Mouse (Mus musculus): ENCODE data around the gene Odr4. TPM values are rescaled to one million over a fixed set of nuclear protein-coding genes. Genes with fewer than 3 reads are reported as not detected.
A peak's percentile ranks its signal among the peaks of the same experiment; 100 is the strongest.

Odr4 gene
- polyA plus RNA-seq, 1 experiment from 2014 or later: 38.9 TPM

DNA sequence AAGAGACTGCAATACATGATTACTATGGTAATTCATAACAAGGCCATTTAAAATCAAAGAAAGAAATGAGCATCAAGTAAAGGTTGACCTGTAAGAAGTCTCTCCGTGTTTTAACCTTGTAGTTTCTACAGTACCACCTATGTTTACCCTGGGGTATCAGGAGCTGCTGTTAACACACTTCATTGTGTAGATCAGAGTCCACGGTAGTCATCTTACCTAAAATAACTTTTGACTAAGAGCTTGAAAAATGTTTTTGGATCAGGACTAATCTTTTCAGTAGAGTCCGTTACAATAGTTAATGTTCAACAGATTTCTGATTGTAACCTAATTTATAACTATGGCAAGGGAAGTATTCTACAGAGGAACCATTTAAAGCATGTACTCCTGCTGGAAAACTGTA, 11.7 kb upstream of the Odr4 start:
- no peaks in the 10 kb centered on the region for H3K9me3 ChIP-seq (ENCODE audit: control insufficient read depth, low read length)

DNA sequence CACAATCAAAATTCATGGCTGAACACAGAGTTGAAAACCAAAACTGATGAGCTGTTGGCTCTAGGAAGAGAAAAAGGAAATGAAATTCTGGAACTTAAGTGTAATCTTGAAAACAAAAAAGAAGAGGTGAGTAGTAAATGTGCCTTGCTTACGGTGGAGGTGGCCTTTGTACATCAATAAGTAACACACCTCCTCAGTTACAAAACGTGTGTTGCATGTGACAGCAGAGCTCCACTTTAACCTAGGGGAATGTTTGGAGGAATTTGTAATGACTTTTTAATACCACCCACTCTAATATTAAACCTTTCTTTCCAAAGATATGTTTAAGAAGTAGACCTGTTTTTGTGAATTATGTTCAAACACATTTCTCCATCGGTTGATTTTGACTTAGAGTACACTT, 11.0 kb upstream of the Odr4 start:
- Histone ChIP-seq H3K4me1 (replicated peaks; ENCODE audit: control insufficient read depth, insufficient read depth, low read length) (no peaks in the 10 kb centered on the region), H3K4me2 (ENCODE audit: low read depth, low read length) (no peak overlapping the region), H3K36me3 (ENCODE audit: control insufficient read depth, insufficient read depth, low read length) (peaks cover 21% of the 10 kb centered on the region), H3K9ac (ENCODE audit: low read length) (no peak overlapping the region), H3K27me3 (ENCODE audit: control insufficient read depth, insufficient read depth, low read depth, low read length) (no peaks in the 10 kb centered on the region), H3K9me3 (ENCODE audit: control insufficient read depth, low read length) (no peaks in the 10 kb centered on the region), H3K4me3 (ENCODE audit: low read length) (no peak overlapping the region), H3K27ac (ENCODE audit: low read length) (no peak overlapping the region)
- ATAC-seq (ENCODE audit: low read depth): no peak
- WGBS: 85% methylated on average over 3 of the region's 3 CpGs

More for the DNA sequence above, 11.7 kb upstream of the Odr4 start:
- ATAC-seq (ENCODE audit: low read depth): no peak
- 84% methylated on average over 3 of the region's 3 CpGs for WGBS
- no peak overlapping the region for H3K9ac ChIP-seq (ENCODE audit: low read length)
- H3K4me2 ChIP-seq (ENCODE audit: low read depth, low read length): no peak overlapping the region
- H3K27ac ChIP-seq (ENCODE audit: low read length): no peak overlapping the region
- peaks cover 23% of the 10 kb centered on the region for H3K36me3 ChIP-seq (ENCODE audit: control insufficient read depth, insufficient read depth, low read length)
- H3K27me3 ChIP-seq (ENCODE audit: control insufficient read depth, insufficient read depth, low read depth, low read length): no peaks in the 10 kb centered on the region
- H3K4me3 ChIP-seq (ENCODE audit: low read length): no peak overlapping the region
- no peaks in the 10 kb centered on the region for H3K4me1 ChIP-seq (replicated peaks; ENCODE audit: control insufficient read depth, insufficient read depth, low read length)

DNA sequence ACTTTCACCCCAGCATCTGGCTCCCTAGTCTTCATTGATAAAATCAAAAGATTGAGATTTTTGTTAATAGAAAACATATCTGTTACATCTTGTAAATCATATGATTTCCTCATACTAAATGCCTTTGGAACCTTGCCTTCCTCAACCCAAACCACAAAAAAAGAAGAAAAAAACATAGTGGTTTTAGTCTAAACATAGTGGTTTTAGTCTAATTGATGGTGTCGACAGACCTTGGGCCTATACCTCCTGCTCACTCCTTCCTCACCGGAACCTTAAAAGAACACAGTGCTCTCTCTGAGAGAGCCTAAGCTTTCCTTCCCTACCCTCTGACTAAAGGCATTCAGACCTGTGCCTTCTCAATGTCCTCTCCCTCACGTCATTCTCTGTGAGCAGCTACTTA, 3.1 kb upstream of the Odr4 start:
- H3K9ac ChIP-seq (ENCODE audit: low read length): no peak overlapping the region
- 86% methylated on average over 3 of the region's 3 CpGs for WGBS
- H3K4me3 ChIP-seq (ENCODE audit: low read length): no peak overlapping the region
- no peak for ATAC-seq (ENCODE audit: low read depth)
- no peak overlapping the region for H3K27ac ChIP-seq (ENCODE audit: low read length)
- H3K4me1 ChIP-seq (replicated peaks; ENCODE audit: control insufficient read depth, insufficient read depth, low read length): peaks cover 4% of the 10 kb centered on the region; the same call in 1 of the 2 replicates
- H3K9me3 ChIP-seq (ENCODE audit: control insufficient read depth, low read length): no peaks in the 10 kb centered on the region
- peaks cover 21% of the 10 kb centered on the region for H3K36me3 ChIP-seq (ENCODE audit: control insufficient read depth, insufficient read depth, low read length)
- no peak overlapping the region for H3K4me2 ChIP-seq (ENCODE audit: low read depth, low read length)
- no peaks in the 10 kb centered on the region for H3K27me3 ChIP-seq (ENCODE audit: control insufficient read depth, insufficient read depth, low read depth, low read length)

DNA sequence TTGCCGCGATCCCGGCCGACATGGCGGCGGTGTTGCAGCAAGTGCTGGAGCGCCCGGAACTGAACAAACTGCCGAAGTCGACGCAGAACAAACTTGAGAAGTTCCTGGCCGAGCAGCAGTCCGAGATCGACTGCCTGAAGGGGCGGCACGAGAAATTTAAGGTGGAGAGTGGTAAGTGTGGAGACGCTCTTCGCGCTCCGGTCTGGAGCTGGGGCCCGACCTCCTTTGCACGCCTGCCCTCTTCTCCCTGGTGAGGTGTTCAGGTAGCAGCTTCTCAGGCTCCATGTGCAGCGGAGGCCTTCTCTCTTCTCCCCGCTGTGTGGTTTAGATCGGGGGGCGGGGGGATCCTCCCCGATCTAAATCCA, 590 bp upstream of the Odr4 start:
- under 1% methylated on average over 27 of the region's 27 CpGs for WGBS

GRCm38 (mm10) chr1:150391931-150392637, 796 bp downstream of the Odr4 start:
- H3K27ac ChIP-seq (ENCODE audit: low read length): peak overlapping the region; percentile 97
- WGBS: 18% methylated on average over 11 of the region's 11 CpGs
- peaks cover 4% of the 10 kb centered on the region; the same call in 1 of the 2 replicates for H3K4me1 ChIP-seq (replicated peaks; ENCODE audit: control insufficient read depth, insufficient read depth, low read length)
- H3K9ac ChIP-seq (ENCODE audit: low read length): peak overlapping the region; percentile 86
- H3K9me3 ChIP-seq (ENCODE audit: control insufficient read depth, low read length): no peaks in the 10 kb centered on the region
- peak overlapping the region; percentile 61 for H3K4me2 ChIP-seq (ENCODE audit: low read depth, low read length)
- H3K36me3 ChIP-seq (ENCODE audit: control insufficient read depth, insufficient read depth, low read length): peaks cover 18% of the 10 kb centered on the region
- H3K27me3 ChIP-seq (ENCODE audit: control insufficient read depth, insufficient read depth, low read depth, low read length): no peaks in the 10 kb centered on the region
- H3K4me3 ChIP-seq (ENCODE audit: low read length): peak overlapping the region; percentile 94
- ATAC-seq (ENCODE audit: low read depth): peak; percentile 4; the same call in 1 of the 2 replicates

More for the DNA sequence above, 590 bp upstream of the Odr4 start:
- ATAC-seq (ENCODE audit: low read depth): peak; percentile 52
- Histone ChIP-seq H3K4me2 (ENCODE audit: low read depth, low read length) (peak overlapping the region; percentile 70), H3K36me3 (ENCODE audit: control insufficient read depth, insufficient read depth, low read length) (peaks cover 20% of the 10 kb centered on the region), H3K9ac (ENCODE audit: low read length) (peak overlapping the region; percentile 88), H3K9me3 (ENCODE audit: control insufficient read depth, low read length) (no peaks in the 10 kb centered on the region), H3K27ac (ENCODE audit: low read length) (peak overlapping the region; percentile 97), H3K4me1 (replicated peaks; ENCODE audit: control insufficient read depth, insufficient read depth, low read length) (peaks cover 4% of the 10 kb centered on the region; the same call in 1 of the 2 replicates), H3K27me3 (ENCODE audit: control insufficient read depth, insufficient read depth, low read depth, low read length) (no peaks in the 10 kb centered on the region), H3K4me3 (ENCODE audit: low read length) (peak overlapping the region; percentile 94)

GRCm38 (mm10) chr1:150389390-150390129, 3.3 kb downstream of the Odr4 start:
- H3K27me3 ChIP-seq (ENCODE audit: control insufficient read depth, insufficient read depth, low read depth, low read length): no peaks in the 10 kb centered on the region
- no peak overlapping the region for H3K27ac ChIP-seq (ENCODE audit: low read length)
- no peak overlapping the region for H3K4me2 ChIP-seq (ENCODE audit: low read depth, low read length)
- H3K9me3 ChIP-seq (ENCODE audit: control insufficient read depth, low read length): no peaks in the 10 kb centered on the region
- no peak overlapping the region for H3K4me3 ChIP-seq (ENCODE audit: low read length)
- ATAC-seq (ENCODE audit: low read depth): no peak
- peaks cover 4% of the 10 kb centered on the region; the same call in 1 of the 2 replicates for H3K4me1 ChIP-seq (replicated peaks; ENCODE audit: control insufficient read depth, insufficient read depth, low read length)
- H3K36me3 ChIP-seq (ENCODE audit: control insufficient read depth, insufficient read depth, low read length): peaks cover 12% of the 10 kb centered on the region
- WGBS: 82% methylated on average over 6 of the region's 6 CpGs
- no peak overlapping the region for H3K9ac ChIP-seq (ENCODE audit: low read length)

DNA sequence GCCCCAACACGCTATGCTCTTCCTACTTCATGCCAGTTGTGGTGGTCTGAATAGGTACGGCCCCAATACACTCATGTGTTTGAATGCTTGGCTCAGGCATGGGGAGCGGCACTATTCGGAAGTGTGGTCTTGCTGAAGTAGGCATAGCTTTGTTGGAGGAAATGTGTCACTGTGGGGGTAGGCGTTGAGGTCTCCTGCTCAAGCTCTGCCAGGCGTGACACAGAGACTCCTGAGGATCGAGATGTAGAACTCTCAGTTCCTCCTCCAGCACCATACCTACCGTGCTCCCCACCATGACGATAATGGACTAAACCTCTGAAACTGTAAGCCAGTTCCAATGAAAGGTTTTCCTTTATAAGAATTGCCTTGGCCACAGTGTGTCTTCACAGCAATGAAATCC, 5.3 kb downstream of the Odr4 start:
- Histone ChIP-seq H3K4me1 (replicated peaks; ENCODE audit: control insufficient read depth, insufficient read depth, low read length) (peaks cover 4% of the 10 kb centered on the region; the same call in 1 of the 2 replicates), H3K36me3 (ENCODE audit: control insufficient read depth, insufficient read depth, low read length) (peaks cover 13% of the 10 kb centered on the region), H3K4me3 (ENCODE audit: low read length) (no peak overlapping the region), H3K27ac (ENCODE audit: low read length) (no peak overlapping the region), H3K27me3 (ENCODE audit: control insufficient read depth, insufficient read depth, low read depth, low read length) (no peaks in the 10 kb centered on the region), H3K4me2 (ENCODE audit: low read depth, low read length) (no peak overlapping the region), H3K9me3 (ENCODE audit: control insufficient read depth, low read length) (no peaks in the 10 kb centered on the region), H3K9ac (ENCODE audit: low read length) (no peak overlapping the region)
- 92% methylated on average over 9 of the region's 9 CpGs for WGBS
- ATAC-seq (ENCODE audit: low read depth): no peak

DNA sequence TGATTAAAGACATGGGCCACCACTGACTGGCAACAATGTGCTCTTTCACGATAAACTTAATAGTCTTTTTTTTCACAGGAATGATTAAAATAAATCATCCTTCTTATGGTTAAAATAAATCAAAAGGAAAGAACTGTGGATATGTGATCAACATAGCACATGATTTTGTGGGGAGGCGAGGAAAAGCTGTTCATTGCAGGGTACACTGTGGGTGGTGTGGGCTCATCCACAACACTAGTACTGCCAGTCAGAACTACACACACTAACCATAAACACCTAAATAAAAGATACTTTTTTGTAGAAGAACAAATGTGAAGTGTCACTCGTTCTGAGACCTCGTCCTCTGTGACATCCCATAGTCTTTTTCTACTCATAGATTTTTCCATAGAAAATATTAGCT, 8.7 kb downstream of the Odr4 start:
- WGBS: 93% methylated on average over 4 of the region's 4 CpGs
- Histone ChIP-seq H3K9me3 (ENCODE audit: control insufficient read depth, low read length) (no peaks in the 10 kb centered on the region), H3K27me3 (ENCODE audit: control insufficient read depth, insufficient read depth, low read depth, low read length) (no peaks in the 10 kb centered on the region), H3K4me3 (ENCODE audit: low read length) (no peak overlapping the region), H3K36me3 (ENCODE audit: control insufficient read depth, insufficient read depth, low read length) (peaks cover 14% of the 10 kb centered on the region), H3K4me1 (replicated peaks; ENCODE audit: control insufficient read depth, insufficient read depth, low read length) (no peaks in the 10 kb centered on the region), H3K9ac (ENCODE audit: low read length) (no peak overlapping the region), H3K27ac (ENCODE audit: low read length) (no peak overlapping the region), H3K4me2 (ENCODE audit: low read depth, low read length) (no peak overlapping the region)
- no peak for ATAC-seq (ENCODE audit: low read depth)

GRCm38 (mm10) chr1:150374247-150374646, 18.6 kb downstream of the Odr4 start:
- Histone ChIP-seq H3K27me3 (ENCODE audit: control insufficient read depth, insufficient read depth, low read depth, low read length) (no peaks in the 10 kb centered on the region), H3K27ac (ENCODE audit: low read length) (no peak overlapping the region), H3K9me3 (ENCODE audit: control insufficient read depth, low read length) (no peaks in the 10 kb centered on the region), H3K4me3 (ENCODE audit: low read length) (no peak overlapping the region), H3K4me1 (replicated peaks; ENCODE audit: control insufficient read depth, insufficient read depth, low read length) (no peaks in the 10 kb centered on the region), H3K4me2 (ENCODE audit: low read depth, low read length) (no peak overlapping the region), H3K9ac (ENCODE audit: low read length) (no peak overlapping the region), H3K36me3 (ENCODE audit: control insufficient read depth, insufficient read depth, low read length) (peaks cover 4% of the 10 kb centered on the region)
- 85% methylated on average over 2 of the region's 2 CpGs for WGBS
- no peak for ATAC-seq (ENCODE audit: low read depth)
